Mouse (Mus musculus): ENCODE results near the gene Lyl1. TPM values are rescaled to one million over a fixed set of nuclear protein-coding genes. Genes with fewer than 3 reads are reported as not detected.

Gene Lyl1
- polyA plus RNA-seq, 1 experiment from 2014 or later, result 1.3 TPM

DNA sequence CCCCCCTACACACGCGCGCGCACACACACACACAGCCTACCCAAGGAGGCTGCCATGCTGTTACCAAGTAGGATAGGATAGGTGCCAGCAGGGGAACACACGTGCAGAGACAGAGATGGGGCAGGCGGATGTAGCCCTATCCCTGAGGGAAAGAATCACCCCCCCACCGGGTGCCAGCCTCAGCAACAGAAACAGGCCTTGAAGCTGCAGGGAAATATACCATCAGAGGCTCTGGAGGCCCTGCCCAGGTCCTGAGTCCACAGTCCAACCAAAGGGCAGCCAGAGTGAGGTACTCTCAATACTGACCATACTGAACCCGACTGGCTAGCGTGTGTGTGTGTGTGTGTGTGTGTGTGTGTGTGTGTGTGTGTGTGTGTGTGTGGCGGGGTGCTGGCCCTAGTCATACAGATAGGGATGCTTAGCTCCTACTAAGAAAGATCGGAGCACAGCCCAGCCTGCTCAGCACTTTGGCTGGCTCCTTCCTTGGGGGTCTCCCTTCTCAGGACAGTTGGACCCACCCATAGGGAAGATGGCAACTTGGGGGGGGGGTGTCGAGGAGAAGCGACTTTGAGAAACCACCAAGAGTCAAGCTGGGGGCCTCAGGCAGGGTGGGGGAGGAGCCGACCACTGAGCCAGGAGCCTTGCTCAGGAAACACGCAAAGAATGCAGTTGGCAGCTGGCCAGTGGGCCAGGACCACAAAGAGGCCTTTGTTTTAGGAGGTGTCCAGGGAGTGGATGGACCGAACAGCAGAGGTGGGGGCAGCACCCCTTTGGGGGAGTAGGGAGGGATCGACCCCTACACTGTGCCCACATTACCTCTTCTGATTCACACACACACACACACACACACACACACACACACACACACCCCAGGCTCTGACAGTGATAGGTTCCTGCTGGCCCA, 42.5 kb downstream of the Lyl1 start:
- peak overlapping the region; percentile 66 for H3K27ac ChIP-seq (ENCODE audit: low read depth, low read length)
- H3K36me3 ChIP-seq (ENCODE audit: control insufficient read depth, insufficient read depth, low read length), result no peaks in the 10 kb centered on the region
- H3K9me3 ChIP-seq (ENCODE audit: control insufficient read depth, low read length), result no peaks in the 10 kb centered on the region
- H3K27me3 ChIP-seq (ENCODE audit: control insufficient read depth, insufficient read depth, low read length), result peaks cover 23% of the 10 kb centered on the region
- peaks cover 33% of the 10 kb centered on the region for H3K4me1 ChIP-seq (ENCODE audit: control insufficient read depth, insufficient read depth, low read length)
- 9% methylated on average over 14 of the region's 17 CpGs for WGBS
- ATAC-seq (ENCODE audit: low read depth), result peak; percentile 75
- peak overlapping the region; percentile 14; the same call in 1 of the 2 replicates for H3K4me2 ChIP-seq (ENCODE audit: low read depth, low read length)
- H3K9ac ChIP-seq (replicated peaks; ENCODE audit: low read depth, low read length), result 0 out of 2 replicates have a peak overlapping the region, but pooled peaks have one; percentile 11
- no peak overlapping the region for H3K4me3 ChIP-seq (ENCODE audit: low read depth, low read length)

DNA sequence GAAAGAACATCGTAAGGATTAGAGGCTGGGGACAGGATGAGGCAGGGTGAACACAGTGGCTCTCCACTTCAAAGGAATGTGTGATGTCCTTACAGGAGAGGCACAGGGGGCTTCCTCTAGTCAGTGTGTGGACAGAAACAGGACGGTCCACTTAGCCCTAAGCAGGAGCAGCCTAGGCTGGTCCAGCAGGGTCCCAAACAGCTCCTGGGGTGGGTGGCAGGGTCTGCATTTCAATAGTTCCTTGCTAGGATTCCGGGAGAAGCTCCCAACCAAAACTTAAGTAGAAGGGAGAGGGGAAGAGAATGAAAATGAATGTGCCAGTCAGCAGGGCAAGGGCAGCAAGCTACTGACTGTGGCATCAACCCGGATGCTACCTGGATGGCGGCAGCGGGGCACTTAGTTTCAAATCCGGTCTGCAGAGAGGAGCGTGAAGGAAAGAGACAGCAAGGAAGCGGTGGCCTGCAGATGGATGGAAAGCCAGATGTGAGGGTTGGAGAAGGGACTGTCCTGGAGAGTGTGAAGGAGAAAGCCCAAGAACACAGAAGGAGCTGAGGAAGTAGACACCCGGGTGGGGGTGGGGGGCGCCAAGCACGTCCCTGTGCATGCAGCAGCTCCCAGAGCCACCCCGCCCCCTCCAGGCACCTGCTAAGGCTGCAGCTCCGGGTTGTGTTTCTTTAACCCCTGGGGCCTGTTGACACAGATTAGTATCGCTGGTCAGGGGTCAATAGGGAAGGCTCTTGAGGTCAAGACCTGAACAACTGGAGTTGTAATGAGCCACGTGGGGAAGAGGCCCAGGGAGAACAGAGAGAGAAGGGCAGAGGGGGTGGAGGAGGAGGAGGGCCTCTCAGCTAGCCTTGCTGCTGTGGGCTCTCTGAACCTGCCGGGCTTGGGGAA, 44.0 kb downstream of the Lyl1 start:
- peaks cover 22% of the 10 kb centered on the region for H3K27me3 ChIP-seq (ENCODE audit: control insufficient read depth, insufficient read depth, low read length)
- 6% methylated on average over 17 of the region's 17 CpGs for WGBS
- no peak overlapping the region for H3K4me2 ChIP-seq (ENCODE audit: low read depth, low read length)
- H3K4me1 ChIP-seq (ENCODE audit: control insufficient read depth, insufficient read depth, low read length), result peaks cover 29% of the 10 kb centered on the region
- H3K4me3 ChIP-seq (ENCODE audit: low read depth, low read length), result no peak overlapping the region
- H3K9me3 ChIP-seq (ENCODE audit: control insufficient read depth, low read length), result no peaks in the 10 kb centered on the region
- no peak for ATAC-seq (ENCODE audit: low read depth)
- no peaks in the 10 kb centered on the region for H3K36me3 ChIP-seq (ENCODE audit: control insufficient read depth, insufficient read depth, low read length)
- H3K9ac ChIP-seq (replicated peaks; ENCODE audit: low read depth, low read length), result no peak overlapping the region
- H3K27ac ChIP-seq (ENCODE audit: low read depth, low read length), result peak overlapping the region; percentile 41; the same call in 1 of the 2 replicates

DNA sequence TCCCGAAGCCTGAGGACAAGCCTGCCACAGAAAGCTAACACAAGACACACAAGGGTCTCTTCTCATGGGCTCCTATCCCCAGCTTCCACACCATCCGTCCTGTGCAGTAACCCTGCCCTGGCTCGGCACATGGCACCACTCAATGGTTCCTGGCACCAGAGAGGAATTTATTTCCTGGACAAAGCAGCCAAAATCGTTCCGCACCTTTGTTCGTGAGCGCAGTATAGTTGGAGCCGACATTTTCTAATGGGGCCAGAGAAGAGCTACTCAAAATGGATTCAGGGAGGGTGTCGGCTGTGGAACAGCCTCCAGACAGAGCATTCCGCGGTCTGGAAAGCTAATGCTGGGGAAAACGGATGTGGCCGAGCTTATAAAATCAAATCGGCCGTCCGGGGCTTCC, 48.3 kb downstream of the Lyl1 start:
- H3K9ac ChIP-seq (replicated peaks; ENCODE audit: low read depth, low read length), result no peak overlapping the region
- no peak overlapping the region for H3K4me2 ChIP-seq (ENCODE audit: low read depth, low read length)
- H3K4me1 ChIP-seq (ENCODE audit: control insufficient read depth, insufficient read depth, low read length), result peaks cover 15% of the 10 kb centered on the region
- ATAC-seq (ENCODE audit: low read depth), result no peak
- H3K9me3 ChIP-seq (ENCODE audit: control insufficient read depth, low read length), result no peaks in the 10 kb centered on the region
- H3K36me3 ChIP-seq (ENCODE audit: control insufficient read depth, insufficient read depth, low read length), result no peaks in the 10 kb centered on the region
- 64% methylated on average over 16 of the region's 16 CpGs for WGBS
- H3K27me3 ChIP-seq (ENCODE audit: control insufficient read depth, insufficient read depth, low read length), result peaks cover 16% of the 10 kb centered on the region
- no peak overlapping the region for H3K4me3 ChIP-seq (ENCODE audit: low read depth, low read length)
- peak overlapping the region; percentile 52; the same call in 1 of the 2 replicates for H3K27ac ChIP-seq (ENCODE audit: low read depth, low read length)

DNA sequence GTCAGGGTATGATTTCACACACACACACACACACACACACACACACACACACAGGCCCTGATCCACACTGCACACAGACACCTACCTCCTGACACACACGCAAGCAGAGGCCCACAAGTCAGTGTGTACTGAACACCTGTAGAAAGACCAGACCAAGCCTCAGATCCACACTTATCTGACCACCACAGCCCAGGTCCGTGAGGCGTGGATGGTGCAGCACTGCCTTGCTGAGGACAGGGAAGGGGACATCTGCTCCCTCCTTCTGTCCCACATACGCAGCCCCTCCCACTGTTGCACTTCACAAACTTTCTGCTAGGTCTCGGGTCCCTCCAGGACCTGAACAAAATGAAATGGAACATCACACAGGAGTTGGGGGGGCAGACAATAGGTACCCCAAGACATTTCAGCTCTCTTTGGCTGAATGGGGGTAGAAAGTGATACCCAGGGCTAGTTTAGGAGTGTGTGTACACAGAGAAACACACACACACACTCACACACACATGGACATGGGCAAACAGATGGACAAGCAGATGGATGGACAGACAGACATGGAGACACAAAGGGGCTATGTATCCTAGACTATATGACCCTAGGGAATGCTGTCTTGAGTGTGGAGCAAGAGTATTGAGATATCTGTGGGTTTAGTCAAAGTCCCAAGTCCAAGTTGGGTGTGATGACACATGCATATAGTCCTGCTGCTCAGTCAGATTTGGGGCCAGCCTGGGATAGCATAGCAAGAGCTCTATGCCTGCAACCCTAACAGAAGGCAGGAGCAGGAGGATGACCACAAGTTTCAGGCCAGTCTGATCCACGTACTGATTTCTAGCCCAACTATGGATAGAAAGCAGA, 51.7 kb downstream of the Lyl1 start:
- no peak overlapping the region for H3K4me2 ChIP-seq (ENCODE audit: low read depth, low read length)
- no peak overlapping the region for H3K9ac ChIP-seq (replicated peaks; ENCODE audit: low read depth, low read length)
- no peak overlapping the region for H3K27ac ChIP-seq (ENCODE audit: low read depth, low read length)
- 0 out of 2 replicates have a peak, but pooled peaks cover 8% of the 10 kb centered on the region for H3K4me1 ChIP-seq (ENCODE audit: control insufficient read depth, insufficient read depth, low read length)
- WGBS, result 82% methylated on average over 6 of the region's 6 CpGs
- peaks cover 15% of the 10 kb centered on the region; the same call in 1 of the 2 replicates for H3K27me3 ChIP-seq (ENCODE audit: control insufficient read depth, insufficient read depth, low read length)
- H3K9me3 ChIP-seq (ENCODE audit: control insufficient read depth, low read length), result no peaks in the 10 kb centered on the region
- H3K36me3 ChIP-seq (ENCODE audit: control insufficient read depth, insufficient read depth, low read length), result no peaks in the 10 kb centered on the region
- ATAC-seq (ENCODE audit: low read depth), result no peak
- no peak overlapping the region for H3K4me3 ChIP-seq (ENCODE audit: low read depth, low read length)

Other genes with a start within 250 kb of the Lyl1 start
- 14.4 and 20.9 TPM in 2 replicates for gene Ier2, start 38.6 kb upstream of the Lyl1 start, polyA plus RNA-seq (2014; fragmentation: Nextera tagmentation; extraction: Ambion mirVana)
- gene Trmt1, start 15.2 kb upstream of the Lyl1 start, polyA plus RNA-seq (2014; fragmentation: Nextera tagmentation; extraction: Ambion mirVana), result 59.8 and 70.2 TPM in 2 replicates
- gene Nacc1, start 13.6 kb upstream of the Lyl1 start, polyA plus RNA-seq (2014; fragmentation: Nextera tagmentation; extraction: Ambion mirVana), result 15.3 and 16.6 TPM in 2 replicates
- 0.76 and 1.8 TPM in 2 replicates for gene G430095P16Rik, start 21.6 kb downstream of the Lyl1 start, polyA plus RNA-seq (2014; fragmentation: Nextera tagmentation; extraction: Ambion mirVana)
- 68.2 and 91.5 TPM in 2 replicates for gene Nfix, start 98.9 kb downstream of the Lyl1 start, polyA plus RNA-seq (2014; fragmentation: Nextera tagmentation; extraction: Ambion mirVana)
- gene Dand5, start 121.4 kb downstream of the Lyl1 start, polyA plus RNA-seq (2014; fragmentation: Nextera tagmentation; extraction: Ambion mirVana), result 12.3 and 16.9 TPM in 2 replicates
- 33.1 and 39.8 TPM in 2 replicates for gene Gadd45gip1, start 130.1 kb downstream of the Lyl1 start, polyA plus RNA-seq (2014; fragmentation: Nextera tagmentation; extraction: Ambion mirVana)
- 69.4 and 78.1 TPM in 2 replicates for gene Rad23a, start 139.2 kb downstream of the Lyl1 start, polyA plus RNA-seq (2014; fragmentation: Nextera tagmentation; extraction: Ambion mirVana)
- 615 and 623 TPM in 2 replicates for gene Calr, start 145.5 kb downstream of the Lyl1 start, polyA plus RNA-seq (2014; fragmentation: Nextera tagmentation; extraction: Ambion mirVana)
- 90.9 and 98.2 TPM in 2 replicates for gene Farsa, start 155.5 kb downstream of the Lyl1 start, polyA plus RNA-seq (2014; fragmentation: Nextera tagmentation; extraction: Ambion mirVana)
- gene Syce2, start 170.7 kb downstream of the Lyl1 start, polyA plus RNA-seq (2014; fragmentation: Nextera tagmentation; extraction: Ambion mirVana), result 14.2 and 24.5 TPM in 2 replicates
- 33.5 and 34.2 TPM in 2 replicates for gene Gcdh, start 192.5 kb downstream of the Lyl1 start, polyA plus RNA-seq (2014; fragmentation: Nextera tagmentation; extraction: Ambion mirVana)
- gene Klf1, start 200.5 kb downstream of the Lyl1 start, polyA plus RNA-seq (2014; fragmentation: Nextera tagmentation; extraction: Ambion mirVana), result 0.44 and 0.80 TPM in 2 replicates
- 5.0 and 5.3 TPM in 2 replicates for gene Dnase2a, start 207.1 kb downstream of the Lyl1 start, polyA plus RNA-seq (2014; fragmentation: Nextera tagmentation; extraction: Ambion mirVana)
- gene Mast1, start 235.9 kb downstream of the Lyl1 start, polyA plus RNA-seq (2014; fragmentation: Nextera tagmentation; extraction: Ambion mirVana), result 75.6 and 79.8 TPM in 2 replicates
- gene Rtbdn, start 245.5 kb downstream of the Lyl1 start, polyA plus RNA-seq (2014; fragmentation: Nextera tagmentation; extraction: Ambion mirVana), result 1.3 and 3.5 TPM in 2 replicates

All from neural tube, embryonic 14.5 days (tissue).